Mouse (Mus musculus) embryonic facial prominence, embryonic 13.5 days (tissue): Measurements from ENCODE around the gene Nfatc2. TPM values are rescaled to one million over a fixed set of nuclear protein-coding genes. Genes with fewer than 3 reads are reported as not detected.

Experiments used
- ATAC-seq: fragments of 200-750 bp; cut with Nextera tagmentation; 2 replicates; pipeline ENCODE4 v1.8.0; 2017; ENCODE audit warnings: low read depth; ENCODE audit not compliant: insufficient number of reproducible peaks, insufficient read depth, low FRiP score, low TSS enrichment
- H3K27ac ChIP-seq: fragments of 300-500 bp; sonication (generic); 2 replicates; pipeline ENCODE4 v1.5.1; 2015; ENCODE audit warnings: moderate library complexity, mild to moderate bottlenecking, inconsistent platforms
- H3K27me3 ChIP-seq: fragments of 300-500 bp; sonication (generic); 2 replicates; pipeline ENCODE4 v1.6.1; 2015; ENCODE audit warnings: mild to moderate bottlenecking, inconsistent platforms
- H3K36me3 ChIP-seq: fragments of 300-500 bp; sonication (generic); 2 replicates; pipeline ENCODE4 v1.6.1; 2015; ENCODE audit warnings: mild to moderate bottlenecking, inconsistent platforms
- H3K4me1 ChIP-seq: fragments of 300-500 bp; sonication (generic); 2 replicates; pipeline ENCODE4 v1.6.1; 2015; ENCODE audit warnings: inconsistent platforms
- H3K4me2 ChIP-seq: fragments of 300-500 bp; sonication (generic); 2 replicates; pipeline ENCODE4 v1.6.1; 2015; ENCODE audit warnings: moderate library complexity, mild to moderate bottlenecking, inconsistent platforms
- H3K4me3 ChIP-seq: fragments of 300-500 bp; sonication (generic); 2 replicates; pipeline ENCODE4 v1.5.1; 2015; ENCODE audit warnings: mild to moderate bottlenecking, inconsistent platforms
- H3K9ac ChIP-seq: fragments of 300-500 bp; sonication (generic); 2 replicates; pipeline ENCODE4 v1.6.1; 2015; ENCODE audit warnings: mild to moderate bottlenecking, inconsistent platforms
- H3K9me3 ChIP-seq: fragments of 300-500 bp; sonication (generic); 2 replicates; pipeline ENCODE4 v1.6.1; 2016; ENCODE audit warnings: inconsistent platforms
- whole genome bisulfite sequencing: fragments of 180-500 bp; shearing (Covaris S2); methylation state at CpG from one replicate; pipeline ENCODE4 v1.1.7; 2015; ENCODE audit warnings: mixed read lengths; 5-methylcytosine and 5-hydroxymethylcytosine counted together
- polyA plus RNA-seq: library from polyadenylated mRNA; unstranded; fragments of >200 nt; fragmentation: Nextera tagmentation; extraction: Ambion mirVana; gene quantifications from 2 replicates; pipeline ENCODE4 v1.2.1, GENCODE M21; 2015

Gene Nfatc2
- polyA plus RNA-seq, 1 experiment from 2014 or later, result 5.9 TPM

DNA sequence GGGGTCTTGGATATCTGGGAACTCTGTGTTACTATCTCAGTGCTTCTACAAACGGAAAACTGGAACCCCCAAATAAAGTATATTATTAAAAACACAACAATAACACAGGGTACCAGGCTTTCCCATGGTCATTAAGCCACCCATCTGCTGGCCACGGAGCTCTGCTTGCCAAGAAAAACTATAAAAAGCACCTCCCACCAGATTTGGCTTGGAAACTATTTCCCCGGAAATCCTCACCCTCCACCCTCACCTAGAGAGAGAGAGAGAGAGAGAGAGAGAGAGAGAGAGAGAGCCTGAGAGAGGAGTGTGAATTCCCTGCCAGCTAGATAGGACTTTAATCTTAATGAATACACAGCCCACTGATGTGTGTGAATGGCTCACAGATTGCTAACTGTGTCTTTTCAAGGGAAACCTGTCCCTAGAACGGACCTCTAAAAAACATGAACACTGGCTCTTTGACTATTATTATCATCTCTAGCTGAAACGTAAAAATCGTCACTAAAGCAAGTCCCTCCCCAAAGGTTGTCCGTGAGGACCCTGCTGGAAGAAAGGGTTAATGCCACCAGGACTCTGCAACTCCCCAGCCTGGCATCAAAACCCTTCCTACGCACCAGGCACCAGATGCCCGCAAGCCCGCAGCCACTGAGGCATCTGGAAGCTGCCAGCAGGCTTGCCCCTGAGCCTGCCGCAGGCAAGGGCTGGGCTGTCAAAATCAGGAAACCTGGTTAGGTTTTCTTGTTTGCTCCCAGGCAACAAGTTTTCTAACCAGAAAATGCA, 12.7 kb downstream of the Nfatc2 start:
- WGBS, result 40% methylated on average over 11 of the region's 11 CpGs
- H3K4me2 ChIP-seq, result no peak overlapping the region
- peaks cover 47% of the 10 kb centered on the region for H3K4me1 ChIP-seq
- no peak for ATAC-seq
- H3K9me3 ChIP-seq, result no peaks in the 10 kb centered on the region
- peaks cover 48% of the 10 kb centered on the region for H3K27me3 ChIP-seq
- H3K27ac ChIP-seq, result no peak overlapping the region
- H3K4me3 ChIP-seq, result no peak overlapping the region
- 0 out of 2 replicates have a peak overlapping the region, but pooled peaks have one; percentile 17 for H3K9ac ChIP-seq
- no peaks in the 10 kb centered on the region for H3K36me3 ChIP-seq

- no peaks in the 10 kb centered on the region for H3K9me3 ChIP-seq
- no peak overlapping the region for H3K9ac ChIP-seq
- no peak for ATAC-seq
- WGBS, result 71% methylated on average over 8 of the region's 8 CpGs
- no peak overlapping the region for H3K27ac ChIP-seq
- peaks cover 44% of the 10 kb centered on the region for H3K27me3 ChIP-seq
- no peak overlapping the region for H3K4me2 ChIP-seq
- H3K4me3 ChIP-seq, result no peak overlapping the region
- no peaks in the 10 kb centered on the region for H3K36me3 ChIP-seq
- peaks cover 53% of the 10 kb centered on the region for H3K4me1 ChIP-seq
Measured at GRCm38 (mm10) chr2:168587159-168587558, 14.3 kb downstream of the Nfatc2 start.

GRCm38 (mm10) chr2:168586512-168586911, 14.9 kb downstream of the Nfatc2 start:
- H3K9ac ChIP-seq, result no peak overlapping the region
- H3K4me1 ChIP-seq, result peaks cover 57% of the 10 kb centered on the region
- ATAC-seq, result no peak

DNA sequence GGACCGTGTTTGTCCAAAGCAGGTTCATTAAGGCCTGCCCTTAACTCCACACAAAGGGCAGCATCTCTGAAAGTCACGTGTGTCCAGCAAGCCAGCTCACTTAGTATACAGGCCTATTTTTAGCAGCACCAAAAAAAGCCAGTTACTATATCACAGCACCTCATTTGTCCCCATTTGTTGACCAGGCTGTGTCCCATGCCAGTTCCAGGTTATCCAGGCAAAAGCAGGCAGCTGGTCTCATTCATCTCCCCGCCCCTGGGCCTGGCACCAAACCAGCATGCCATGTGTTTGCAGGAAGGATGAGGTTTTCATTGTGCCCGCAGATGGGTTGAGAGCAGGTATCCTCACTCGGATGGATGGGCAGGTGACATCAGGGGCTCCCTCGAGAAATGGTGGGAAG, 16.6 kb downstream of the Nfatc2 start:
- H3K4me2 ChIP-seq, result no peak overlapping the region

More at GRCm38 (mm10) chr2:168586512-168586911, 14.9 kb downstream of the Nfatc2 start:
- peaks cover 38% of the 10 kb centered on the region for H3K27me3 ChIP-seq
- WGBS, result 85% methylated on average over 12 of the region's 12 CpGs
- H3K9me3 ChIP-seq, result no peaks in the 10 kb centered on the region
- no peak overlapping the region for H3K27ac ChIP-seq
- H3K4me3 ChIP-seq, result no peak overlapping the region
- H3K36me3 ChIP-seq, result no peaks in the 10 kb centered on the region
- H3K4me2 ChIP-seq, result no peak overlapping the region

DNA sequence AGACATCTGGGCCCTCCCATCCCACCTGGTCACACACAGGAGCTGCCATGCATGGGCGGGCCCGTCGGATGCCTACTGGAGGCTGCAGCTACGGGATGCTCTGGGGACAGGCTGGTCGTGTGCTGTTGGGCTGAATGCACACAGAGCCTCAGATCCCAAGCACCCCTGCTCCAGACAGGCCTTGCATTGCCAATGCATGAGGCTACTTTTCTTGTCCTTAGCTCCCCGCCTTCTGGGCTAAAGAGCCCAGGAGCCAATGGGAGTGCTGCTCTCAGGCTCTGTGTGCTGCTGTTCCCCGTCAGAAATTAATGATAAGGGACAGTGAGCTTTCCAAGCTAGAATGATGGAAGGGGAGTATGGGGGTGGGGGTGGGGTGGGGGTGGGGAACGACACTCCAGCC, 17.0 kb downstream of the Nfatc2 start:
- Histone ChIP-seq H3K36me3 (no peaks in the 10 kb centered on the region), H3K9ac (no peak overlapping the region), H3K27ac (no peak overlapping the region), H3K27me3 (peaks cover 17% of the 10 kb centered on the region), H3K9me3 (no peaks in the 10 kb centered on the region), H3K4me2 (no peak overlapping the region), H3K4me1 (peaks cover 60% of the 10 kb centered on the region), H3K4me3 (no peak overlapping the region)
- no peak for ATAC-seq
- WGBS, result 72% methylated on average over 8 of the region's 8 CpGs

More for the DNA sequence above, 16.6 kb downstream of the Nfatc2 start:
- Histone ChIP-seq H3K36me3 (no peaks in the 10 kb centered on the region), H3K4me1 (peaks cover 63% of the 10 kb centered on the region), H3K9me3 (no peaks in the 10 kb centered on the region), H3K4me3 (no peak overlapping the region), H3K9ac (no peak overlapping the region), H3K27ac (no peak overlapping the region), H3K27me3 (peaks cover 21% of the 10 kb centered on the region)
- WGBS, result 77% methylated on average over 6 of the region's 6 CpGs
- ATAC-seq, result no peak

DNA sequence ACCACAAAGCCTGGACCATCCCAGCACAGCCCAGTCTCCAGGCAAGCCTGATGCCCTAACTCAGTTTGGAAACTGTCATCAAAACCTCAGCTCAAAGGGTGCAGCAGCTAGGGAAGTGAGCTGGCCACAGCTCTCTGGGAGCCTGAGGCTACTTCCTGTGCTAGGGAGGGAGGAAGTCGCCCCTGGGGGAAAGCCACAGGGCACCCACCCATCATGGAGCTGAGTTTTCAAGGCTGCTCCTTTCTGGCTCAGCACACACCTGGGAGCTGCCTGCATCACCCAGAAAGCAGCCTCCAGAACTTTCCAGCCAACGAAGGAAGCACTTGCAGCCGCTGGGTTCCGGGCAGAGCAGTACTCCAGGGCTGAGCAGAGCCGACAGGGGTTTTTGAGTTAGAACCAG, 18.4 kb downstream of the Nfatc2 start:
- no peak for ATAC-seq
- Histone ChIP-seq H3K27ac (no peak overlapping the region), H3K9me3 (no peaks in the 10 kb centered on the region), H3K4me1 (peaks cover 58% of the 10 kb centered on the region), H3K4me2 (no peak overlapping the region), H3K36me3 (no peaks in the 10 kb centered on the region), H3K9ac (no peak overlapping the region), H3K4me3 (no peak overlapping the region), H3K27me3 (peaks cover 4% of the 10 kb centered on the region)
- 76% methylated on average over 5 of the region's 5 CpGs for WGBS

DNA sequence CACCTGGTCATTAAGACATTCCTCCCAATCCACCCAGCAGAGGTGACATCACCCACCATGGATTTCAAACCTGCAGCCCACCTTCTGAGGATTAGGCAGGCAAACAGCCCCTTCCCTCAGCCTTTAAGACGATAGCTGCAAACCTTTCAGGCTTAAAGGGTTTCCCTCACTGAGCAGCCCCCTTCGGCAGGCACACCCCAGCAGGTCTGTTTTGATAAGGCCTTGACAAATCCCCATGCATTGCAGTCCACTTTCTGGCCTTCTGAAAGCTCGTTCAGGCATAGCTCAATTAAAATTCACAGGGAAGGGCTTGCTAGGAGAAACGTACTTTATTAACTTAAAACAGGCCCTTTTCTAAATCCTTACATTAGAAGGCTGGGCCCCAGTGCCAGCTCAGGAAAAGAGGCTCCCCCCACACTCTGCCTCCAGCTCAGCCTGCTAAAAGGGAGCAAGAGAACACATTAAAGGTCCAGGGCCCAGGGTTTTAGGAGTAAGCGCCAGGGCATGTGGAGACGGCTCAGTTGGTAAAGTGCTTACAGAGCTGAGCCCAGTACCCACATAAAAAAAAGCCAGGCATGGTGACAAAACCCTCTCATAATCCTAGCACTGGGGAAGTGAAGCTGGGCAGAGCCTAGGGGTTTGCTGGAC, 20.1 kb downstream of the Nfatc2 start:
- no peaks in the 10 kb centered on the region for H3K9me3 ChIP-seq
- no peak for ATAC-seq
- peak overlapping the region; percentile 36; the same call in 1 of the 2 replicates for H3K4me2 ChIP-seq
- H3K4me3 ChIP-seq, result no peak overlapping the region
- H3K27ac ChIP-seq, result peak overlapping the region; percentile 66
- H3K27me3 ChIP-seq, result no peaks in the 10 kb centered on the region
- H3K4me1 ChIP-seq, result peaks cover 60% of the 10 kb centered on the region
- WGBS, result 24% methylated on average over 6 of the region's 6 CpGs
- H3K9ac ChIP-seq, result no peak overlapping the region
- no peaks in the 10 kb centered on the region for H3K36me3 ChIP-seq

- no peak overlapping the region for H3K4me3 ChIP-seq
- no peaks in the 10 kb centered on the region for H3K27me3 ChIP-seq
- peak overlapping the region; percentile 66; the same call in 1 of the 2 replicates for H3K27ac ChIP-seq
- ATAC-seq, result no peak
- H3K36me3 ChIP-seq, result no peaks in the 10 kb centered on the region
- 0 out of 2 replicates have a peak overlapping the region, but pooled peaks have one; percentile 32 for H3K9ac ChIP-seq
- H3K9me3 ChIP-seq, result no peaks in the 10 kb centered on the region
- H3K4me1 ChIP-seq, result peaks cover 64% of the 10 kb centered on the region
- WGBS, result 43% methylated on average over 22 of the region's 22 CpGs
- peak overlapping the region; percentile 36 for H3K4me2 ChIP-seq
Measured at GRCm38 (mm10) chr2:168580295-168580915, 21.1 kb downstream of the Nfatc2 start.

DNA sequence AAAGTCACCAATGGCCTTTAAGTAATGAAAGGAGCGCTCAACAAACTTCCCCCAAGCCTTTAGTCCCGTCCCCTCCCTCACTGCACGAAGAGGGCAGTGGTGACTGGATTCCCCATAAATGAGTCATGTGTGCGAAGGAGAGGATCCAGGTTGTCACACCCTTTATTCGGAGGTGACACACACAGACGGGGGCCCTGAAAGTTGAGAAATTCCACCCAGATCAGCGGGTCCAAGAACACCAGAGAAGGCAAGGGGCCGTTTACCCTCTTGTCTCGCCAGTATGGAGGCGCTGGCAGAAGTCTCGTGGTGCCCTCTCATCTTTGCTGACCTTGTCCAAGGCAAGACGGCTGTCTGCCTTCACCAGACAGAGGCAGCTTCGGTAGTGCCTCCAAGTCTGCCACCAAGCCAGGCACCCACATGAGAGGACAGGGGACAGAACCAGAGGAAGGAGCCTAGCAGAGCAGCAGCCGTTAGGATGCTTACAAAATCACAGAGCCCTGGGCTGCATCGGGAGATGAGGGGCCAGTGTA, 21.8 kb downstream of the Nfatc2 start:
- no peak for ATAC-seq
- WGBS, result 79% methylated on average over 15 of the region's 15 CpGs
- Histone ChIP-seq H3K36me3 (no peaks in the 10 kb centered on the region), H3K4me1 (peaks cover 72% of the 10 kb centered on the region), H3K27ac (no peak overlapping the region), H3K9me3 (no peaks in the 10 kb centered on the region), H3K9ac (no peak overlapping the region), H3K4me2 (no peak overlapping the region), H3K4me3 (no peak overlapping the region), H3K27me3 (no peaks in the 10 kb centered on the region)

- peaks cover 71% of the 10 kb centered on the region for H3K4me1 ChIP-seq
- H3K4me3 ChIP-seq, result no peak overlapping the region
- H3K4me2 ChIP-seq, result no peak overlapping the region
- H3K9me3 ChIP-seq, result no peaks in the 10 kb centered on the region
- WGBS, result 76% methylated on average over 3 of the region's 3 CpGs
- no peaks in the 10 kb centered on the region for H3K27me3 ChIP-seq
- no peak overlapping the region for H3K9ac ChIP-seq
- H3K36me3 ChIP-seq, result no peaks in the 10 kb centered on the region
- ATAC-seq, result no peak
- H3K27ac ChIP-seq, result no peak overlapping the region
Measured at GRCm38 (mm10) chr2:168579109-168579508, 22.3 kb downstream of the Nfatc2 start.

- Histone ChIP-seq H3K36me3 (no peaks in the 10 kb centered on the region), H3K27ac (0 out of 2 replicates have a peak overlapping the region, but pooled peaks have one; percentile 39), H3K9ac (no peak overlapping the region), H3K27me3 (no peaks in the 10 kb centered on the region), H3K4me3 (no peak overlapping the region), H3K4me2 (no peak overlapping the region), H3K9me3 (no peaks in the 10 kb centered on the region), H3K4me1 (peaks cover 70% of the 10 kb centered on the region)
- no peak for ATAC-seq
- WGBS, result 53% methylated on average over 9 of the region's 9 CpGs
Measured at GRCm38 (mm10) chr2:168578132-168578531, 23.3 kb downstream of the Nfatc2 start.
